Mouse (Mus musculus) thymus, postnatal 25 days (tissue): ENCODE measurements around the gene Csrp1.
A peak's percentile ranks its signal among the peaks of the same experiment; 100 is the strongest.

Experiments
- DNase-seq: peaks from one replicate; pipeline ENCODE4 v3.0.0; 2022

The Csrp1 gene

DNA sequence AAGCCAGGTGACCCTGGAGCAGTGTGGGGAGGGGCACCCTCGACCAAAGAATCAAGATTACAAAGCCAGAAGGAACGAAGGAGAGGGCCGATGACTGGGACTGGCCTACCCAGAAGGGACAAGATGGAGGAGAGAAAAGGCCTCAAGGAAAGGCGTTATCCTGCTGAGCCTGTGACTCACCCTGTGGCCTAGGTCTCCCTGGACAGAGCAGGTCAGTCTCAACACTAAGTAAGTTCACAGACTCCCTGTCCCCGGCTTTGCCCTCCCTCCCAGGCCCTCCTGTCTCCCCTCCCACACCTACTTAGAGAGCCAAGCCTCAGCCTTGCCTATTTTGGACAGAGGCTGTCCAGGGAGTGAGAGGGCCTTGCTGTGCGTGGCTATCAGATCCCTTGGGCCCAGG is at the start of gene Csrp1:
TSS of gene Csrp1 (plus strand) at position 79 of the 400 bp plus-strand sequence.
- no peak for DNase-seq

DNA sequence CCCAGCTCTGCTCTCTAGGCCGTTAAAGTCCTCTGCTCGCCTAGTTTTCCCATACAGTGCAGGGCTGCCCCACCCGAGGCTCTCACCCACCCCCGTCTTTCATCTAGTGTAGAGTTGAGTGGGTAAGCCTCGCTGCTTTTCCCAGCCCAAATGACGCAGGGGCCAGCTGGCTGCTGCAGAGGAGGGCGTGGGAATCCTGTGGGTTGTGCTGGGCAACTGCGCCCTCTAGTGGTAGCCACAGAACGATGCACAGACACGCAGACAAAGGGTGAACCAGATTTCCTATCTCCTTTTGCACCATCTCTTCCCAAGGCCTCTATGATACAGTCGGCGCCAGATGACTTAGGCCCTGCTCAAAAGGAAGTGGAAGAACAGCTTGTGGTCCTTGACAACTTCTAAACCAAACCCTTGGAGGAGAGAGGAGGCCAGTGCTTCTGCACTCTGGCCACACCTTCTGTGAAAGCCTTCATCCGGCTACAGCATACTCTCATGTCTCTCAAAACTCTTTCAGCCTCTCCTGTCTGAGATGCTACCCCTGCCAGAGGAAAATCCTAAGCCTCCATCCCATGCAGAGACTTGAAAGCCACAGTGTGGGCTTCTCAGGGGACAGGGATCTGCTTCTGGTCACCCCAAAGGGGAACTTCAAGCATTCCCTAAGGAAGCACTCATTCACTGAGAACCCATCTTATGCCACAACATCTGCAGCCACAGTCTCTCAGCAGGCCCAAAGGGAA is 49.3 kb upstream of the Csrp1 start:
- DNase-seq, result peak; percentile 75

DNA sequence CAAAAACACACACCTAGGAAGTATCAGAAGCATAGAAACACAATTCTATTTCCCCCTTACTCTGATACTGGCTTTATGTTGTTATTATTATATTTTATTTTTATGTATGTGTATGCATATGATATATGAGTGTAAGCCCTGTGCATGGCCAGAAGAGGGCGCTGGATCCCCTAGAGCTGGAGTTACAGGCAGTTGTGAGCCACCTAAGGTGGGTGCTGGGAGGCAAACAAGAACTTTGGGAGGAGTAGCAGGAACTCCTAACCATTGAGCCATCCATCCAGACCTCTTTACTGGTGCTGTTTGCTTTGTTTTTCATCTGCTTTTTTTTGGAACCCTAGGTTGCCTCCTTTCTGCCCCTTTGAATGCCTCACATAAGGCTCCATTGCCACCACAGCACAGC is 48.5 kb upstream of the Csrp1 start:
- no peak for DNase-seq

DNA sequence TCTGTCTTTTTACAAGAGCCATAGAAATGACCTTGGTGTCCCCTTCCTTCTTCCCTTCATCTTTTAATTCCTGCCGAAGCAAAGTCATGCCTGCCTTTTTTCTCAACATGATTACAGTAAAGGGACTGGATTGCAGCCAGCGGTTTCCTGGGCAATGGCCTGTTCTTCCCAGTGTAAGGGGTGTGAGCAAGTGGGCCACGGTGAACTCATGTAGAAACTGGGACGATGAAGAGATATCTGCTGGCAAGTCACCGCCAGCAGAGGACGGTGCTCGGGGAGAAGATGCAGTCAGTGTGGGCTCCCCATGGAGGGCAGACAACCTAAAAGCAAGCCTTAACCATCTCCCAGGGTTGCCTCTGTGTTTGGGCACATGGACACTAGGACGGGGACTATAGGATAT is 47.9 kb upstream of the Csrp1 start:
- no peak for DNase-seq

DNA sequence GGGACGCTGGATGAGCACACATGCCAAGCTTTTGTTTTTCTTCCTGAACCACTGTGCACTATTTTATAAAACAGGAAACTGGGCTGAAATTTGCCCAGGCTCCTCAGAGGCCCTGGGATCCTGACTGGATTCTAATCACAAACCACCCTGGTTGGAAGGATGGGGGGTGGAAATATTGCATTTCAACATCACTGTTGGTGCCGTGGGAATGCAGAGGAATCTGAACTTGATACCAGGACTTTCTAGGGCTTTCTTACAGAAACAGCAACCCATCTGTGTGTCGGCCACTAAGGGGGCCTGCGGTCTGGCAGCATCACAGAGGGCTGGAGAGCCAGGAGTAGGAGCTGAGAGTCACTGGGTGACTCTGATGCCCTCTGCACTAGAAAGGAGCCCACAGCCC is 47.5 kb upstream of the Csrp1 start:
- no peak for DNase-seq

DNA sequence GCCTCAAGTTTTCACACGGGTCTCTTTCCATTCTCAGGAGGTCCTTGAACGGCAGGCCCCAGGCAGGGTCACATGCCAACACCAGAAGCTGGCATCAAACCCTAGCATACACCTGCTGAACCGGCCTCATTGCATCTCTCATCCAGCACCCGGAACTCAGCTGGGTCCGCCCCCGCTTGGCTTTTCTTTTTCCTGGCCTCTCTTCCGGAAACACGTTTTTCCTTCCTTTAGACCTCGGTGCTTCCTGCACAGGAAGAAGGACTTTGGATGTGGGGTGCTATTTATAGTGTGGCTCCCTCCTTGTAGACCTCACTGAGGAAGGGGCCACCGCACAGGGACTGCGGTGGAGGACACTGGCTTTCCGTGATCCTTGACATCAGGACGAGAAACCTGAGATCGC is 46.4 kb upstream of the Csrp1 start:
- peak; percentile 13 for DNase-seq

DNA sequence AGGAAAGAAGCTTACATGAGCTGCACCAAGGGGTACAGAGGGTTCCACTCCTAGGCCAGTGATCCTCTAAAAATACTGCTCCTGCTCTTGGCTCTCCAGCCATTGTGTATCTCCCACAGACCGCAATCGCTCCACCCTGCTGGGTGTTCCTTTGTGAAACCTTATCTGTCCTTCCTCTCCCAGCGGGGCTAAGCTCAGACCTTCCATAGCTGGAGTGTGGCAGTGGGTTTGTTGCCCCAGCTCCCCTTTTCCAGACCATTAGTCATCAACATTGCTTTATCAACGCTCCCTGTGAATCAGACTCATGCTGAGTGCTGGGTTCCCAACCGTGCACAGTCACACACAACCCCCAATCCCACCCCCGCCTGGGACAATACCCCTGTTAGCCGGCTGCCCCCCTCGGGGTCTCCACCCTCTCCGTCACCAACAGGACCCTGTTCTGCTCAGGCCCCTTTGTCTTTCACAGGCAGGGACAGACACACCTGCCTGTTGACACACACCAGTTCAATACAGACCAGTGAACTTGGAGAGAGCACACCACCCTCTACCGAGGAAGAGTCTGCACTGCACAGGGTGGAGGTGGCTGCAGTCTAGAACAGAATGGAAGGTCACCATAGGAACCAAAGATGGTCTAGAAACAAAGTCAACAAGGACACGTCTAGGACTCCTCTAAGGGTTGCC is 44.3 kb upstream of the Csrp1 start:
- DNase-seq, result no peak

DNA sequence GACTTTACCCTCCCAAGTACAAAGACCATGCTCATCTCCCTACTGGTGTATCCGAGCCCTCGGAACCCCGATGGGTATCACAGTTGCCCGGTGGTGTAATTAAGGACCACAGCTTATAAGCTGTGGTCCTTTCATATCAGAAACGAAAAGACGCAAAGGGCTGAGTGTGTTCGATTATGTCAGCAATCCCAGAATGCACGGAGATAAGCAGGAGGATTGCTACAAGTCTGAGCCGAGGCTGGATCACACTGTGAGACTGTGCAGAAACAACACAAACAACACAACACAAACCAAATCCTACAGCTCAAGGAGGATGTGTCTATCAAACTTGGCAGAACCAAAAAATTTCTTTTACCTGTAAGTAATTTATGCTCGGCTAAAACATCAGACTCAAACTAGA is 43.6 kb upstream of the Csrp1 start:
- no peak for DNase-seq

DNA sequence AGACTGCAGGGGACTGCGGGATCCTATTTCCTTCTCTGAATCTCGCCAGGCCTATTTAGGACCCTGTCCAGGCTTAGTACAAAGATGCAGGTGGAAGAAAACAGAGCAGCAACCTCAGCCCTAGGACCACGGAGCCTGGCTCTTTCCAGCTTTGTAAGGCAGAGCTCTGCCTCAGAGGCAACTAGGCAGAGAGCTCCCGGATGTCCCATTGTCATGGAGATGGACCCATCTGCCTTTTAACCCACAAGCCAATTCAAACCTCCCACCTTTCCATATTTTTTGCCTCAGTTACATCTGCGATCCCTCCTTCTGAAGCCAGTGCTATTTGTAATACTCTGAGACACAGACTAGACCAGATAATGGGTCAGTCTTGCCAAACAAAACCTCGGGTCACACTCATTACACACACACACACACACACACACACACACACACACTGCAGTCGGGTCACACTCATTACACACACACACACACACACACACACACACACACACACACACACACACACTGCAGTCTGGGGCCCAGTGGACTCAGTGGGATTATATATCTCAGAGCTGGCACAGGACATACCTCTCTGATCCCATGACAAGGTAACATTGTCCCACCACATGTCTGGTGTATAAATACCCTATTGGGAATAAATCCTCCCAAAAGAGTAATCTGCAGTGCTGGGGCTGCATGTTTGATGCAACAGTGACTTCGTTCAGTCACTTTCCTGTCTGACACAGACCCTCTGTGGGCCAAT is 42.8 kb upstream of the Csrp1 start:
- DNase-seq, result no peak

DNA sequence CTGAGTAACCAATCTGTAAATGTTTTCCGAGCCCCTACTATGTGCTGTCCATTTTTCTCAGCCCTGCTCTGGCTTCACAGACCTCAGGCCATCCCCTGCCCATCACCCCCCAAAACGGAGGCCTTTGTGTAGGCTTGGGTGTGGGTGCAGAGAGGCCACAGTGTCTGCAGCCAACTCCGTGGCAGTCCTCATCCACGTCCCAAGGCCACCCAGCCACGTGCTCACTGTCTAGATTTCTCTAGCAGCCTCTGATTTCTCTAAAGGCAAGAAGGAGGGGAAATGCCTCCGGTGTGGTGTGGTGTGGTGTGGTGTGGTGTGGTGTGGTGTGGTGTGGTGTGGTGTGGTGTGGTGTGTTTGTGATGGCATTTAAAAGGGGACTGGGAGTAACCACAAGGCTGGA is 41.7 kb upstream of the Csrp1 start:
- DNase-seq, result no peak

DNA sequence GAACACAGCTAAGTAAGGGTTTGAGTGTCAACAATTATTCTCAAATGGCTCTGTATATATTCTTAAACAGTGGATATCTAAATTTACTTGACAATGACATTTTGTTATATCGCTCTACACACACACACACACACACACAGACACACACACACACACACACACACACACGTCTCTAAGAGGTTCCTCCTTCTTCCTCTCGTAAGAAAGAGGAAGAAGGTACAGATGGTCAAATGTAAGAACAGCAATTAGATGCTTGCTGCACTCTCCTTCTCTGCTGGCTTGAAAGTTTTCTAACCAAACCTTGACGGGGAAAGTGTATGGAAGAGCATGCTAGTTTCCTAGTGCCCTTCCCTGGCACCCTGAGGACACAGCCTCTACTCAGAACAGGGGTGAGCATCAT is 39.1 kb upstream of the Csrp1 start:
- DNase-seq, result no peak

DNA sequence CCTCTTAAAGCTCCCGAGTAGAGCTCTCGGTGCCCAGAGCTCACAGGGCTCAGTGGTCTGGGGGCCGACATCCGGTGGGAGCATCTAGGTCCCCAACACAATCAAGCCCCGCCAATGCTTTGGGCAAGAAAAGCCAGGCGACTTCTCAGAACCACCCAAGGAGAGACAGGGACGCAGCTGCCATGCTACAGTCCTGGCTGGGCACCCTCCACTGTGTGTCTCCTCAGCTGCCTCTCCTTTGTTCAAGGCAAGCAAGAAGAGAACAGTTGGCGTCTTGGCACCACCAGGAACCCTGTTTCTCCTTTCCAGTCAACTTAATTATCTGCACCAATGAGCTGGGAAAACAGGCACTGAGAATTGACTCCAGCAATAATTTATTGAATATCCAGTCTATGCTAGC is 38.7 kb upstream of the Csrp1 start:
- no peak for DNase-seq

DNA sequence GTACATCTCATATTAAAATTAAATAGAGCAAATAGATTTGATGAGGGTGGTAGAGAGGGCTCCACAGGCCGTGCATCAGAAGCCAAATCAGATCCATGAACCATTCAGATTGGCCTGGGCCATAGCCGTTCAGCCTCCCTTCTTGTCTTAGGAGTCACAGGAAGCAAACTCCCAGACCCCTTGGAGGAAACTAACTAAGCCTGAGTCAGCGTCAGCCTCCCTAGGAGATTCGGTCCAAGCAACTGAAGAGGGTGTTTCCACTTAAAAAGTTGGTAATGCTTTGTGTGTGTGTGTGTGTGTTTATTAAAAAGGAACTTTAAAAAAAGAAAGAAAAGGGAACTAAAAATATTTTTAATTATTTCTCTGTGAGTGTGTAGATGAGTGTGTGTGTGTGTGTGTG is 35.0 kb upstream of the Csrp1 start:
- no peak for DNase-seq

DNA sequence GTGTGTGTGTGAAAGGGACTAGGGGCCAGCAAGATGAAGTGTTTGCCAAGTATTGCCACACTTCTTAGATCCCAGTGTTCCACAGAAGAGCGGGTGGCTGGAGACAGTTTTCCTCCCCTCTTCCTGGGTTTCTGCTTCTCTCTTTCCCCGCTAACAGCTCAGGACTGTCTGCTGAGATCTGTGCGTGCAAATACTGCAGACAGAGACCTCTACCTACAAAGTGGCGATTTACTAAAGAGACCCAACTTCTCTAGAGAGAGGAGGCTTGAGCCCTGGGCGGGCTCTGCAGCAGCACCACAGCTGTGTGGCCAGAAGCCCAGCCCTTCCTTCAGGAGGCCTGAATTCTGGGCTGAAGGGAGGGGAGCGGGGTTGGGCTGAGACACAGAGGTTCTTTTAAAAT is 34.5 kb upstream of the Csrp1 start:
- no peak for DNase-seq

DNA sequence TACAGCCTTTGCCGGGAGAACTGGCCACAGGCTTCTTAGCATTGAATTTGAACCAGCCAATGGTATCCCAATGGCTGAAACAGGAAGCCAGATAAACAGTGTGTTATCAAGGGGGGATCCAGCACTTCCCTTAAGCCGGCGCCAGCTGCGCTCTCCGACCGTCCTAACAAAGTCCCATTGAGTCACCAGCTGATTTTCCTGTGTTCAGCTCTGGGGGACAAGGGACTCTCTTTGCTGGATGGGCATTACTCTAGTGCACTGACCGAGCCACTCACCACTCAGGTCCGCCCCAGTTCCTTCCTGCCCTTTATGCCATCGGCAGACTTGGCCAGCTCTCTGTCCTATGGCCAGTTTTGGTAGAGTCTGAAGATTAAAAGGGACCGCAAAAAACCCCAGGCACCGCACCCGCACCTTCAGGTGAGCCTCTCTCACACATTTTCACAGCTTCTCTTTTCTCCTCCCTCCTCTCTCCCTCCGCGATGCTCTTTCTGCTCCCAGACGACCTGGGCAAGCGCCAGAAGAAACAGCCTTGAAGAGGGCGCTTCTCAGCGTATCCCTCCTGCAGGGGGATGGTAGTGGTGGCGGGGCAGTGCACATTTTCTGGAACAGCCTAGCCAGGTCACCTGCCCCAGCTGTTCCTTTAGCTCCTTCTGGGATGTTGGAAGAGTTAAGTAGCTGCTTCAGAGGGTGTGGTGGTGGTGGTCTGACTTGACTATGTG is 32.9 kb upstream of the Csrp1 start:
- no peak for DNase-seq

DNA sequence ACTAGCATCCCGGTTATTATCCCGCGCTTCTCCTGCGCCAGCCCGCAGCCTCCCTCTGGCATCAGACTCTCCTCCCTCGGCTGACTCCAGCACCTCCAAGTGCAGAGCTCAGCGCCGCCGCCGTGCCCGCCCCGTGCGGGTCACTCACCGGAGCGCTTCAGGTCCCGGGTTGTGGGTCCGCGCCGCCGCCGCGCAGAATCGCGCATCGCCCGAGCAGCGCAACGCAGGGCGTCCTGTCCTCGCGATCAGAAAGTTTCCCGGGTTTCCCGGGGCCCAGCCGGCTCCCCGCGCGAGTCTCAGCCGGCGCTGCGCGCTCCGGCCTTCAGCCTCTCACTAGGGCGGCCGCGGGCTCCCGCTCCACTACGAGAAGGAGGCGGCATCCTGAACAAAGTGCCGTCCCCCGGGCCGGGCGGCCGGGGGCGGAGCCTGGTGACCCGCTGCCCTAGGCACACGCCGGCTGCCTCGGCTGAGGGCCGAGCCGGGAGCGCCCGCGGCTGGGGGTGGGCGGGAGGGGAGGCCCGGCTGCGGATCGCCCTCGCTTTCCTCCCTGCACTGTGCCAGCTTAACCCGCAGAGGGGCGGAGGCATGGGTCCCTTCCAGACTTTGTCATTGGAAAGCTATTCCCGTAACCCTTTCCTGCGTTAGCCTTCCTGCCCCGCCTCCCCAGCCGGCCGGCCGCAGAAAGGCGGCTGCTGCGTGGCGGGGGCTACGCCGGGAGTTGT is 31.9 kb upstream of the Csrp1 start:
- DNase-seq, result no peak

DNA sequence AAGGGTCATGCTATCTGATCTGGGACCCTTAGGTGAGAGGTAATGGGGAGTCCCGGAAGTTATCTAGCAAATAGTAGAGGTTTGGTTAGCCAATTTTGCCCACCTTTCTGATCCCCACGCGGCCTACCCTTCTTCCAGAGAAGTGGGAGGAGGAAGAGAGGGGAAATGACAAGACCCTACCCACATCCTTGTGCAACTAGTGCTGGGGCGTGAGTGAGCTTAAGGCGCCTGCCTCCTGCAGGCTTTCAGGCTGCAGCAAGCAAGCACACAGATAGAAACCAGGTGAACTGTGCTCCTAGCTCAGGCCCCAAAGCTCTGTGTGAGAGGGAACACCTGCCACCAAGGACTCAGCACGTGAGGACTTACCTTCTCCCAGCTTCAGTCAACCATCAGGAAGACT is 31.2 kb upstream of the Csrp1 start:
- DNase-seq, result no peak

DNA sequence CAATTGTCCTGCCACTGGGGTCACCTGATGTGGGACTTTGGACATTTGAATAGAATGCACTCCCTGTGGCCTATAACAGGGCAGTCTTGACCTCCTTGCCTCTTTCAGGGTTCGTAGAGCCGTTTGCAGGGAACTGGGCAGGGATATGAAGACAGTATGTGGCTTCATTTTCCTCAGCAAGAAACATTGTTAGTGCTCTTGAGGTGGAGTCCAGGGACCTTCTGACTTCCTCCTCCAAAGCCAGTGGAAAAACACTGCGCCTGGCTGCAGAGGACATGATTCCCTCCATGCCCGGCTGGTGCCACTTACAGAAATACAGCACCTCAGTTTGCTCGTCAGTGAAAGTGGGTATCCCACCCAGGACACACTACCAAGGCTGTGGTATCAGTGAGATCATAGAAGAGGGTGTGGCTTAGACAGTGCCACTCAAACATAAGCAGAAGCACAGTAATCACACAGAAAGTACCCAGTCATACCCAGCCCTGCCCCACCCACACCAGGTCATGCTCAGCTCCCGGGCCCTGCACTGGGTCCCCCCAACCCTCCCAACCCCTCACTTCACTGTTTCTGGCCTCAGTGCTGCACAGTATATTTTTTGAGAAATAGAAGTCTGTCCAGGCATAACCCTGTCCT is 29.0 kb upstream of the Csrp1 start:
- no peak for DNase-seq

DNA sequence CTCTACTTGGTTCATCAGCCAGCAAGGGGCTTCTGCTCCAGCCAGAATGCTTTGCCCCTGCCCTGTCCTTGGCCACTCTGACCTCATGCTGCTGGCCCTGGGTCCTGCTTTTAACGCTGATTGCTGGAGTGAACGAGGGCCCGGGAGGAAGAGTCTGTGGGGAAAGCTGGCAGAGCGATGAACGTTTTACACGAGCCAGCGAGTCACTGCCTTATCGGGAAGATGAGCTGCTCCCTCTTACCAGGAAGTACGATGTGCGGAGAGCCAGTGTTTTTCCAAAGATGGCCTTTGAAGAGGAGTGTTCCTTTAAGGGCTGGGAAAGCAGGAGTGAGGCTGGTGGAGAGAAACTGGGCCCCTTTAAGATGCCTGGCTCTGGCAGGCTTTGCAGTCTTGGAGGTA is 28.4 kb upstream of the Csrp1 start:
- no peak for DNase-seq

DNA sequence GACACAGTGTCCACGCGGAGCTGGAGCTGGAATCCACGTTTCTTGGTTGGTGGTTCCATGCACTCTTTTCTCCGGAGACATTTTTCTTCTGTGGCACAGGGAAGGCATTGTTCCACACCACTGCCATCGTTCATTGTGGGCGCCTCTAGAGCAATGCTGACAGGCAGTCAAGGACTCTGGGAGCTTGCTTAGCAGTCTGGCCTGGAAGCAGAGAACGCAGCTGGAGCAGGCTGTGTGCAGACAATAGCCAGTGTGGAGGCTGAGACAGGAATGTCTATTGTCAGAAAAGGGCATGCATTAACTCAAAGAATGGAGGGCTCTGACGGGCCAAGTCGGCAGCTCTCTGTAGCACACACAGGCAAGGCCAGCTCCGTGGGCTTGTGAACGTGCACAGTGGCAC is 25.7 kb upstream of the Csrp1 start:
- DNase-seq, result no peak

DNA sequence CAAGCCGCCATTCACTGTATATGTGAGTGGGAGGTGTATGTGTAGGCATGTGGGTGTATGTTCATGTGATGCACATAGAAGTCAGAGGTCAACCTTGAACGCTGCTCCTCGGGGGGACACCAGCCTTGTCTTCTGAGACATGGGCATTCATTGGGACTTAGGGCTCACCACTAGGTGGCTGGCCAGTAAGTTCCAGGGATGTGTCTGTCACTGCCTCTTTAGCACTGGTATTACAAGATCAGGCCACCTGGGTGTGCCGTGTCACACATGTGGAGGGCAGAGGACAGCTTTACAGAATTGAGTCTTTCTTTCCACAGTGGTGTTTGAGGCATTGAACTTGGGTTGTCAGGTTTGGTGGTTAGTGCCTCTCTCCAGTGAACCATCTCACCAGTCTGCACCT is 22.4 kb upstream of the Csrp1 start:
- DNase-seq, result no peak

DNA sequence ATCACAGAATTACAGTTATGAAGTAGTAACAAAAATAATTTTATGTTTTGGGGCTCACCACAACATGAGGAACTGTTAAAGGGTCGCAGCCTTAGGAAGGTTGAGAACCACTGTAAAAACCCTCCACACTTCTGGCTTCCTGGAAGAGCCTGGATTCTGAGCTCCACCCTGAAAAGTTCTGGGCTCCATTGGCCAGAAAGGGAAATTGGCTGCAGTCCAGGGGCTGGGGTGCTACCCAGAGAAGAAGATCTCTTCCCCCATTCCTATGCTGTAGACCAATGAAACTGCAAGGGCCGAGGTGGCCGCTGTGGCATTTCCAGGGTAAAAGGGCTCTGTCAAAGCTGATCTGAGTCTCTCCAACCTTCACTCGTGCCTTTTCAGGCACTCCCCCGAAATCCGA is 21.8 kb upstream of the Csrp1 start:
- DNase-seq, result no peak
